Mouse (Mus musculus): ENCODE data around the gene Gata3.

DNA sequence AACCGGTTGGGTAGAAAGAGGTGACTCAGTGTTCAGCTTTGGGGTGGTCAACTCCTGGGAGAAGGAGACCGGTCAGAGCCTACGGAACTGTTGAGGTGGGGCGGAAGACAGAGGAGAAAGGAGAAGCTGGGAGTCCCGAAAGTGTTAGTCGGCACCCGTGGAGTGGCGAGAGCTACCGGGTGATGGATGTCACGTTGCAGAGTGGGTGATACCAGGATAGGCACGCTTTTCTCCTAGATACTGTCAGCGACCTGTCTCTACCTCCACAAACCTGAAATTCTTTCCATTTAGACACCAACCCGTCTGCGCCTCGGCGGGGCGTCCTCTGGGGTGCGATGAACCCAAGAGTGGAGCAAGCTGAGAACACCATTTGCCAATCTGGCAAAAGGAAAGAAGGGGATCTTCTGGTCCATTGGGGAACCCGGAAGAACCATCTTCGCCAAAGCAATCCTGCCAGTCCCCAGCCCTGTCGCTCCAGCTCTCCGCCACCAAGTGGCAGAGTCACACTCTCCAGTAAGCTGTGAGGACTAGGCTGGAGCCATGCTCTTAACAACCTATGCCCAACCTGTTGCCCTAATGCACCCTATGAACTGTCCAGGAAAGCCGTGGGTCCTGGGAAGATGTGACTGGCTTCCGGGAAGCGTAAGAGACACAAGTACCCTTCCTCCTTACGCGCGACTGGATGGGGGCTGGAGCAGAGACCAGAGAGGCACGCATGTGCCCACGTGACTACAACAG is 752 bp downstream of the Gata3 start, which contains the start of gene 9230102O04Rik:
- TF ChIP-seq PAX5 (IDR thresholded peaks at IDR 0.05; ENCODE audit: low read length) (no peak), EP300 (IDR thresholded peaks at IDR 0.05; ENCODE audit: low read length) (no peak), POLR2A (IDR thresholded peaks at IDR 0.05; ENCODE audit: low read depth, low read length) (peak; percentile 39; the same call in 1 of the 2 replicates), TCF12 (IDR thresholded peaks at IDR 0.05; ENCODE audit: low read depth, low read length) (no peak), POLR2AphosphoS2 (IDR thresholded peaks at IDR 0.05; ENCODE audit: low read depth, low read length) (no peak)

Measured in CH12.LX (cell line).